Mouse (Mus musculus): ENCODE results near the gene Pcsk4. TPM values are rescaled to one million over a fixed set of nuclear protein-coding genes. Genes with fewer than 3 reads are reported as not detected.

Pcsk4 gene
- polyA plus RNA-seq, 1 experiment from 2014 or later: 2.6 TPM

DNA sequence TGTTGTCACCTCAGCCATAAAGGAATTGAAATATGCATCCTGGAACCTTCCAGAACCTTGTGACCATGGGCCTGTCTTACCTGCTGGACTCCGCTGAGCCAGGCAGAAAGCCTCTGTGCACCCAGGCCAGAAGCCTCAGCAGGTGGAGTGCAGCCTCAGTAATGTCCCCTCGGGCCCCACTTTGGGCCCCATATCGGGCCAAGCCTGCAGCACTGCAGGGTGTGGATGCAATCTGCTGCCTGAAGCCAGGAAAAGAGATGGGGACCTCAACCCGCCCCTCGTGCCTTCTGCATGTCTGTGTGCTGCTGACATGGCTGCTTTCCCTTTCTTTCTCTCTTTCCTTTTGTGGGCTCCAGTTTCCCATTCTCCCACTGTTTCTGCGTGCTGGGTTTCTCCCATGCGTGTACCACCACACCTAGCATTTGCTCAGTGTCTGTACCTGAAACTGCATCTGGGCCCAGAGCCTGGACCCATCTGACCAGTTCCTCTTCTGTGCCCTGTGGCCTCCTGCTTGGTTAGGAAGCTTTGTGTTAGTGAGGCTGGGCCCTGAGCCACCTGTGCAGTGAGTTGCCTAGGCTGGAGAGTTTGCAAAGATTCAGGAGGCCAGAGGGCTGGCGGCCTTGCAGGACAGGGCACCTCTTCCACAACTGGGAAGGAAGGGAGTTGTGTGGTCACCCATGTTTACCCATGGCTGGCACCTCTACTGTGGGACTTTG, 57.3 kb downstream of the Pcsk4 start:
- Histone ChIP-seq H3K4me3 (no peak overlapping the region), H3K36me3 (peaks cover 22% of the 10 kb centered on the region), H3K27ac (replicated peaks) (no peak overlapping the region), H3K9ac (replicated peaks) (no peak overlapping the region), H3K9me3 (no peaks in the 10 kb centered on the region), H3K27me3 (no peaks in the 10 kb centered on the region), H3K4me2 (replicated peaks) (no peak overlapping the region), H3K4me1 (peaks cover 40% of the 10 kb centered on the region)
- ATAC-seq (replicated peaks): no peak
- WGBS: 89% methylated on average over 8 of the region's 8 CpGs

Small RNA genes lying within 50 kb of the gene (microRNA-seq; reads per million reads assigned to microRNA genes)
- 0.88 reads per million for gene Mir6911

Other genes with a start within 250 kb of the Pcsk4 start
- 13.4 TPM in 2 replicates for gene Sbno2, start 223.9 kb downstream of the Pcsk4 start, polyA plus RNA-seq (2015; fragmentation: Nextera tagmentation; extraction: Ambion mirVana)
- gene Stk11, start 213.7 kb downstream of the Pcsk4 start, polyA plus RNA-seq (2015; fragmentation: Nextera tagmentation; extraction: Ambion mirVana): 20.3 and 21.5 TPM in 2 replicates
- gene Atp5d, start 190.9 kb downstream of the Pcsk4 start, polyA plus RNA-seq (2015; fragmentation: Nextera tagmentation; extraction: Ambion mirVana): 437 and 444 TPM in 2 replicates
- 29.7 and 39.5 TPM in 2 replicates for gene Cbarp, start 188.7 kb downstream of the Pcsk4 start, polyA plus RNA-seq (2015; fragmentation: Nextera tagmentation; extraction: Ambion mirVana)
- 33.0 and 34.9 TPM in 2 replicates for gene Midn, start 181.2 kb downstream of the Pcsk4 start, polyA plus RNA-seq (2015; fragmentation: Nextera tagmentation; extraction: Ambion mirVana)
- gene Cirbp, start 163.5 kb downstream of the Pcsk4 start, polyA plus RNA-seq (2015; fragmentation: Nextera tagmentation; extraction: Ambion mirVana): 350 and 358 TPM in 2 replicates
- gene 1600002K03Rik, start 156.6 kb downstream of the Pcsk4 start, polyA plus RNA-seq (2015; fragmentation: Nextera tagmentation; extraction: Ambion mirVana): 9.7 and 12.7 TPM in 2 replicates
- 35.8 and 36.5 TPM in 2 replicates for gene Efna2, start 150.0 kb downstream of the Pcsk4 start, polyA plus RNA-seq (2015; fragmentation: Nextera tagmentation; extraction: Ambion mirVana)
- gene Mum1, start 103.1 kb downstream of the Pcsk4 start, polyA plus RNA-seq (2015; fragmentation: Nextera tagmentation; extraction: Ambion mirVana): 49.9 and 52.8 TPM in 2 replicates
- 248 and 260 TPM in 2 replicates for gene Ndufs7, start 80.4 kb downstream of the Pcsk4 start, polyA plus RNA-seq (2015; fragmentation: Nextera tagmentation; extraction: Ambion mirVana)
- 21.3 and 24.0 TPM in 2 replicates for gene Gamt, start 68.5 kb downstream of the Pcsk4 start, polyA plus RNA-seq (2015; fragmentation: Nextera tagmentation; extraction: Ambion mirVana)
- gene Dazap1, start 68.0 kb downstream of the Pcsk4 start, polyA plus RNA-seq (2015; fragmentation: Nextera tagmentation; extraction: Ambion mirVana): 70.0 and 78.4 TPM in 2 replicates
- 628 and 651 TPM in 2 replicates for gene Rps15, start 37.0 kb downstream of the Pcsk4 start, polyA plus RNA-seq (2015; fragmentation: Nextera tagmentation; extraction: Ambion mirVana)
- gene Apc2, start 33.5 kb downstream of the Pcsk4 start, polyA plus RNA-seq (2015; fragmentation: Nextera tagmentation; extraction: Ambion mirVana): 205 and 210 TPM in 2 replicates
- gene 2310011J03Rik, start 9.0 kb downstream of the Pcsk4 start, polyA plus RNA-seq (2015; fragmentation: Nextera tagmentation; extraction: Ambion mirVana): 36.9 and 38.1 TPM in 2 replicates
- gene Reep6, start 455 bp upstream of the Pcsk4 start, polyA plus RNA-seq (2015; fragmentation: Nextera tagmentation; extraction: Ambion mirVana): 2.6 and 2.9 TPM in 2 replicates
- gene Adamtsl5, start 18.9 kb upstream of the Pcsk4 start, polyA plus RNA-seq (2015; fragmentation: Nextera tagmentation; extraction: Ambion mirVana): 0.32 and 0.61 TPM in 2 replicates
- gene Plk5, start 27.0 kb upstream of the Pcsk4 start, polyA plus RNA-seq (2015; fragmentation: Nextera tagmentation; extraction: Ambion mirVana): 2.2 and 2.7 TPM in 2 replicates
- gene Mex3d, start 58.2 kb upstream of the Pcsk4 start, polyA plus RNA-seq (2015; fragmentation: Nextera tagmentation; extraction: Ambion mirVana): 22.0 and 22.7 TPM in 2 replicates
- 281 and 295 TPM in 2 replicates for gene Mbd3, start 70.1 kb upstream of the Pcsk4 start, polyA plus RNA-seq (2015; fragmentation: Nextera tagmentation; extraction: Ambion mirVana)
- 551 and 574 TPM in 2 replicates for gene Uqcr11, start 77.3 kb upstream of the Pcsk4 start, polyA plus RNA-seq (2015; fragmentation: Nextera tagmentation; extraction: Ambion mirVana)
- gene Tcf3, start 104.1 kb upstream of the Pcsk4 start, polyA plus RNA-seq (2015; fragmentation: Nextera tagmentation; extraction: Ambion mirVana): 85.2 and 89.6 TPM in 2 replicates
- gene Onecut3, start 165.3 kb upstream of the Pcsk4 start, polyA plus RNA-seq (2015; fragmentation: Nextera tagmentation; extraction: Ambion mirVana): 0.23 and 0.61 TPM in 2 replicates
- 0.23 and 0.33 TPM in 2 replicates for gene Atp8b3, start 209.6 kb upstream of the Pcsk4 start, polyA plus RNA-seq (2015; fragmentation: Nextera tagmentation; extraction: Ambion mirVana)
- 31.3 and 32.9 TPM in 2 replicates for gene Rexo1, start 232.1 kb upstream of the Pcsk4 start, polyA plus RNA-seq (2015; fragmentation: Nextera tagmentation; extraction: Ambion mirVana)
- gene Klf16, start 247.8 kb upstream of the Pcsk4 start, polyA plus RNA-seq (2015; fragmentation: Nextera tagmentation; extraction: Ambion mirVana): 8.0 and 8.5 TPM in 2 replicates

All from forebrain, embryonic 15.5 days (tissue).